Mouse (Mus musculus): ENCODE measurements around the gene Nipa1. TPM values are rescaled to one million over a fixed set of nuclear protein-coding genes. Genes with fewer than 3 reads are reported as not detected.

Gene Nipa1
- polyA plus RNA-seq, 1 experiment from 2014 or later, result 3.6 TPM

- no peaks in the 10 kb centered on the region for H3K9me3 ChIP-seq
- WGBS, result 10% methylated on average over 3 of the region's 4 CpGs
- no peak overlapping the region for H3K4me3 ChIP-seq
- H3K27ac ChIP-seq (replicated peaks), result no peak overlapping the region
- peaks cover 10% of the 10 kb centered on the region for H3K4me1 ChIP-seq
- no peaks in the 10 kb centered on the region for H3K27me3 ChIP-seq (replicated peaks)
- no peak overlapping the region for H3K9ac ChIP-seq
- no peak for ATAC-seq (ENCODE audit: extremely low read depth, insufficient number of reproducible peaks, low FRiP score, low TSS enrichment)
- no peaks in the 10 kb centered on the region for H3K36me3 ChIP-seq
- peak overlapping the region; percentile 16; the same call in 1 of the 2 replicates for H3K4me2 ChIP-seq
Observed at GRCm38 (mm10) chr7:55998997-55999396, 20.8 kb downstream of the Nipa1 start.

DNA sequence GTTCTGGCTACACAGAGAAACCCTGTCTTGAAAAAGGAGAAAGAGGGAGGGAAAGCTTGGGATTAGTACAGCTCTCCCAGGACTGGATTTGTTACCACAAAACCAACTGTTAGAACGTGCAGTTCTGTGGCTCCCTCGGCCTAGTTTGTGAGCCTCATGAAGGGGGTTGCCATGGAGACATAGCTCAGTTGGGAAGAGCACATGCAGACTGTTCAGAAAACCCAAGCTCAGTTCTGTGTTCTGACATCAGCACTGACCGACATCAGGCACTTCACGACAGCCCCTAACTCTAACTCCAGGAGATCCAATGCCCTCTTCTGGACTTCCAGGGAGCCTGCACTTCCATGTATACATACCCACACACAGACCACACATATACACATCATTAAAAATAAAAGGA lies 24.7 kb downstream of the Nipa1 start:
- no peak for ATAC-seq (ENCODE audit: extremely low read depth, insufficient number of reproducible peaks, low FRiP score, low TSS enrichment)
- H3K9ac ChIP-seq, result no peak overlapping the region
- H3K4me1 ChIP-seq, result peaks cover 10% of the 10 kb centered on the region
- no peak overlapping the region for H3K27ac ChIP-seq (replicated peaks)
- no peaks in the 10 kb centered on the region for H3K27me3 ChIP-seq (replicated peaks)
- H3K9me3 ChIP-seq, result no peaks in the 10 kb centered on the region
- 70% methylated on average over 4 of the region's 4 CpGs for WGBS
- no peak overlapping the region for H3K4me2 ChIP-seq
- H3K4me3 ChIP-seq, result no peak overlapping the region
- H3K36me3 ChIP-seq, result no peaks in the 10 kb centered on the region

GRCm38 (mm10) chr7:55991858-55992257 lies 27.9 kb downstream of the Nipa1 start:
- Histone ChIP-seq H3K4me3 (no peak overlapping the region), H3K27ac (replicated peaks) (no peak overlapping the region), H3K9me3 (no peaks in the 10 kb centered on the region), H3K4me1 (no peaks in the 10 kb centered on the region), H3K9ac (no peak overlapping the region), H3K27me3 (replicated peaks) (no peaks in the 10 kb centered on the region), H3K4me2 (no peak overlapping the region), H3K36me3 (no peaks in the 10 kb centered on the region)
- no peak for ATAC-seq (ENCODE audit: extremely low read depth, insufficient number of reproducible peaks, low FRiP score, low TSS enrichment)
- 69% methylated on average over 7 of the region's 7 CpGs for WGBS

GRCm38 (mm10) chr7:55991129-55991528 lies 28.6 kb downstream of the Nipa1 start:
- Histone ChIP-seq H3K27ac (replicated peaks) (no peak overlapping the region), H3K4me2 (no peak overlapping the region), H3K4me3 (no peak overlapping the region), H3K9ac (no peak overlapping the region), H3K9me3 (no peaks in the 10 kb centered on the region), H3K4me1 (no peaks in the 10 kb centered on the region), H3K27me3 (replicated peaks) (no peaks in the 10 kb centered on the region), H3K36me3 (no peaks in the 10 kb centered on the region)
- no peak for ATAC-seq (ENCODE audit: extremely low read depth, insufficient number of reproducible peaks, low FRiP score, low TSS enrichment)
- WGBS, result 88% methylated on average over 3 of the region's 3 CpGs

GRCm38 (mm10) chr7:55986526-55987214 lies 33.1 kb downstream of the Nipa1 start:
- no peak for ATAC-seq (ENCODE audit: extremely low read depth, insufficient number of reproducible peaks, low FRiP score, low TSS enrichment)
- Histone ChIP-seq H3K9ac (peak overlapping the region; percentile 67; the same call in 1 of the 2 replicates), H3K27ac (replicated peaks) (no peak overlapping the region), H3K4me2 (peak overlapping the region; percentile 62), H3K27me3 (replicated peaks) (no peaks in the 10 kb centered on the region), H3K36me3 (no peaks in the 10 kb centered on the region), H3K9me3 (no peaks in the 10 kb centered on the region), H3K4me3 (peak overlapping the region; percentile 35), H3K4me1 (no peaks in the 10 kb centered on the region)
- WGBS, result 29% methylated on average over 13 of the region's 13 CpGs

DNA sequence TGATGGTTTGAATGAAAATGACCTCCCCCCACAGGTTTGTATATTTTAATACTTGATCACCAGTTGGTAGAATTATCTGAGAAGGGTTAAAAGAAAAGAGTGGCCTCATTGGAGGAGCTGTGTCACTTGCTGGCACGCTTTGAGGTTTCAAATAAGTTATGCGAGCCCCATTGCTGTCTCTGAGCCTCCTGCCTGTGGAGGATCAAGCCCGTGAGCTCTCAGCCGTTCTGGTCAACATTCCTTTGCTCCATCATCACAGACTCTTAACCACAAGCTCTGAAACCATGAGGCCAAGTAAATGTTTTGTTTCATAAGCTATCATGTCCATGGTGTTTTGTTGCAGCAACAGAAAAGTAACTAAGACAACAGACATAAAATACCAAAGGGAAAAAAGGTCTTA lies 35.0 kb downstream of the Nipa1 start:
- ATAC-seq (ENCODE audit: extremely low read depth, insufficient number of reproducible peaks, low FRiP score, low TSS enrichment), result no peak
- H3K4me1 ChIP-seq, result no peaks in the 10 kb centered on the region
- no peaks in the 10 kb centered on the region for H3K9me3 ChIP-seq
- H3K4me3 ChIP-seq, result no peak overlapping the region
- H3K27me3 ChIP-seq (replicated peaks), result no peaks in the 10 kb centered on the region
- H3K4me2 ChIP-seq, result no peak overlapping the region
- H3K36me3 ChIP-seq, result peaks cover 3% of the 10 kb centered on the region; the same call in 1 of the 2 replicates
- no peak overlapping the region for H3K9ac ChIP-seq
- 75% methylated on average over 4 of the region's 4 CpGs for WGBS
- no peak overlapping the region for H3K27ac ChIP-seq (replicated peaks)

GRCm38 (mm10) chr7:55983107-55983506 lies 36.6 kb downstream of the Nipa1 start:
- no peaks in the 10 kb centered on the region for H3K9me3 ChIP-seq
- no peaks in the 10 kb centered on the region for H3K4me1 ChIP-seq
- H3K36me3 ChIP-seq, result peaks cover 15% of the 10 kb centered on the region
- H3K27ac ChIP-seq (replicated peaks), result no peak overlapping the region
- 85% methylated on average over 5 of the region's 5 CpGs for WGBS
- no peaks in the 10 kb centered on the region for H3K27me3 ChIP-seq (replicated peaks)
- H3K4me3 ChIP-seq, result no peak overlapping the region
- H3K9ac ChIP-seq, result no peak overlapping the region
- ATAC-seq (ENCODE audit: extremely low read depth, insufficient number of reproducible peaks, low FRiP score, low TSS enrichment), result no peak
- no peak overlapping the region for H3K4me2 ChIP-seq

- H3K9ac ChIP-seq, result no peak overlapping the region
- H3K4me3 ChIP-seq, result no peak overlapping the region
- peaks cover 15% of the 10 kb centered on the region for H3K36me3 ChIP-seq
- ATAC-seq (ENCODE audit: extremely low read depth, insufficient number of reproducible peaks, low FRiP score, low TSS enrichment), result no peak
- no peak overlapping the region for H3K4me2 ChIP-seq
- no peaks in the 10 kb centered on the region for H3K4me1 ChIP-seq
- no peak overlapping the region for H3K27ac ChIP-seq (replicated peaks)
- 77% methylated on average over 10 of the region's 10 CpGs for WGBS
- no peaks in the 10 kb centered on the region for H3K9me3 ChIP-seq
- H3K27me3 ChIP-seq (replicated peaks), result no peaks in the 10 kb centered on the region
Observed at GRCm38 (mm10) chr7:55982010-55982700, 37.6 kb downstream of the Nipa1 start.

GRCm38 (mm10) chr7:55981511-55981910 lies 38.2 kb downstream of the Nipa1 start:
- Histone ChIP-seq H3K9me3 (no peaks in the 10 kb centered on the region), H3K27ac (replicated peaks) (no peak overlapping the region), H3K4me1 (no peaks in the 10 kb centered on the region), H3K4me3 (no peak overlapping the region), H3K4me2 (no peak overlapping the region), H3K36me3 (peaks cover 15% of the 10 kb centered on the region), H3K27me3 (replicated peaks) (no peaks in the 10 kb centered on the region), H3K9ac (no peak overlapping the region)
- no peak for ATAC-seq (ENCODE audit: extremely low read depth, insufficient number of reproducible peaks, low FRiP score, low TSS enrichment)
- WGBS, result 80% methylated on average over 2 of the region's 2 CpGs

DNA sequence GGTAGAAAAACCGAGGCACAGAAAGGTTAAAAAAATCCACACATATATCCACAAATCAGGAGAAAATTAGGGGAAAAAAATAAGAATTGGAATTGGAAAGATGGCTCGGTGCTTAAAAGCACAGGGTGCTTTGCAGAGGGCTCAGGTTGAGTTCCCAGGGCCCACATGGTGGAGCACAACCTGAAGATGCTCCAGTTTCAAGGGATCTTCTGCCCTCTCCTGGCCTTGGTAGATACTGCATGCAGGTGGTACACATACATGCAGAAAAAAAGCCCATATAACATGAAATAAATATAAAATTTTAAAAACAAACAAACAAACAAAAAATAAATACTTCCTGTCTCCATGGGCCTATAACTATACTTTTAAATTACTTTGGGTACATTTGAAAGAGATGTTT lies 45.3 kb downstream of the Nipa1 start:
- no peaks in the 10 kb centered on the region for H3K27me3 ChIP-seq (replicated peaks)
- H3K36me3 ChIP-seq, result peaks cover 16% of the 10 kb centered on the region
- 91% methylated on average over 2 of the region's 2 CpGs for WGBS
- H3K9me3 ChIP-seq, result no peaks in the 10 kb centered on the region
- no peak overlapping the region for H3K9ac ChIP-seq
- H3K4me2 ChIP-seq, result no peak overlapping the region
- no peaks in the 10 kb centered on the region for H3K4me1 ChIP-seq
- H3K27ac ChIP-seq (replicated peaks), result no peak overlapping the region
- no peak for ATAC-seq (ENCODE audit: extremely low read depth, insufficient number of reproducible peaks, low FRiP score, low TSS enrichment)
- no peak overlapping the region for H3K4me3 ChIP-seq

DNA sequence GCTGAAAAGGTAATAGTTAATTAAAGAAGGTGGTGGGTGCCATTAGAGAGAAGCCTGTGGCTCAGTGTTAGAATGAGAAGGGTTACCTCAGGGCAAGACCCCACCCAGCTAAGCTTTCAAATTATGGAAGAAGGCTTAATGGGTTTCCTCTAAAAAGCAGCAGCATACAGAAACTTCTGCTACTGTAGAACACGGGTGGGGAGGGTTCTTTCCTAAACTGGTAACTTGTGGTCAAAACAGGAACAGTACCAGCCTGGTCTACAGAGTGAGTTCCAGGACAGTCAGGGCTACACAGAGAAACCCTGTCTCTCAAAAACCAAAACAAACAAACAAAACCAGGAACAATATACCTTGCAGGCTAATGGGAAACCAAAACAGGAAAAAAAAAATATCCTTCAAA lies 50.3 kb downstream of the Nipa1 start:
- Histone ChIP-seq H3K9ac (no peak overlapping the region), H3K27ac (replicated peaks) (no peak overlapping the region), H3K27me3 (replicated peaks) (no peaks in the 10 kb centered on the region), H3K4me3 (no peak overlapping the region), H3K4me2 (no peak overlapping the region), H3K4me1 (peaks cover 8% of the 10 kb centered on the region; the same call in 1 of the 2 replicates), H3K9me3 (no peaks in the 10 kb centered on the region), H3K36me3 (0 out of 2 replicates have a peak, but pooled peaks cover 7% of the 10 kb centered on the region)
- no peak for ATAC-seq (ENCODE audit: extremely low read depth, insufficient number of reproducible peaks, low FRiP score, low TSS enrichment)
- 75% methylated on average over 1 of the region's 1 CpGs for WGBS

All from heart, embryonic 13.5 days (tissue).